Mouse (Mus musculus): ENCODE measurements around the gene Pmch. TPM values are rescaled to one million over a fixed set of nuclear protein-coding genes. Genes with fewer than 3 reads are reported as not detected.

Pmch gene
- polyA plus RNA-seq, 1 experiment = not detected

DNA sequence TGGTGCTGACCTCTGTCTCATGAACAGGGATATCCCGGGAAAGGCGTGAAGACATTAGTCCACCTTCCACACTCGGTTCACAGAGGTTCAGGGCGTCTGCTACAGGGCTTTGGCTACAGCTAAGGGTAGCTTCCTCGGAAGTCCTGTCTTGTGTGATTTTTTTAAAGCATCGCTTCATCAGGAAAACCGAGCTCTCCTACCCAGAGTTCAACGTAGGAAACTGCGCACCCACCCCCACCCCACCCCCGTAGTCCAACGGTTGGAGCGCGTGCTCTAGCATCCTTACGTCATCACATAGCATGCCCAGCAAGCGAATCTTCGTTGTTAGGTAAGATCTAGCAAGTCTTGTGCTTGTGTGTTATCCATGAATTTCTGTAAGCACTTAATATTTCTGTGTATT is 44.8 kb downstream of the Pmch start:
- no peaks in the 10 kb centered on the region for H3K27me3 ChIP-seq (ENCODE audit: control insufficient read depth, insufficient read depth, low read length, poor library complexity, severe bottlenecking)
- H3K4me3 ChIP-seq (ENCODE audit: low read depth, low read length) = no peak overlapping the region
- H3K4me1 ChIP-seq (ENCODE audit: control insufficient read depth, insufficient read depth, low read length) = no peaks in the 10 kb centered on the region
- no peak overlapping the region for H3K9ac ChIP-seq (ENCODE audit: low read depth, poor library complexity, severe bottlenecking)
- TF ChIP-seq CTCF (IDR thresholded peaks at IDR 0.05; ENCODE audit: low read depth, low read length) (no peak), POLR2A (IDR thresholded peaks at IDR 0.05; ENCODE audit: insufficient read depth, low read length) (no peak), EP300 (IDR thresholded peaks at IDR 0.05; ENCODE audit: insufficient read depth, low read depth, low read length) (no peak)
- H3K9me3 ChIP-seq (replicated peaks; ENCODE audit: control insufficient read depth, insufficient read depth, low read length, poor library complexity, severe bottlenecking) = no peaks in the 10 kb centered on the region
- H3K36me3 ChIP-seq (ENCODE audit: control insufficient read depth, insufficient read depth, low read length, poor library complexity, severe bottlenecking) = no peaks in the 10 kb centered on the region
- H3K27ac ChIP-seq (ENCODE audit: insufficient read depth, low read length) = no peak overlapping the region

Other genes with a start within 250 kb of the Pmch start
- 0.30 and 0.58 TPM in 2 replicates for gene Igf1, start 232.8 kb upstream of the Pmch start, polyA plus RNA-seq (2011; ENCODE audit: insufficient read depth, insufficient read length, low read depth, missing spikeins)
- gene Parpbp, start 55.9 kb downstream of the Pmch start, polyA plus RNA-seq (2011; ENCODE audit: insufficient read depth, insufficient read length, low read depth, missing spikeins) = 30.6 and 38.3 TPM in 2 replicates
- 99.2 and 105 TPM in 2 replicates for gene Nup37, start 55.9 kb downstream of the Pmch start, polyA plus RNA-seq (2011; ENCODE audit: insufficient read depth, insufficient read length, low read depth, missing spikeins)
- gene Washc3, start 110.0 kb downstream of the Pmch start, polyA plus RNA-seq (2011; ENCODE audit: insufficient read depth, insufficient read length, low read depth, missing spikeins) = 57.9 and 60.8 TPM in 2 replicates

Measured in ES-Bruce4 (cell line).